Mouse (Mus musculus) hindbrain, postnatal 0 days (tissue): Measurements from ENCODE around the gene Hax1. TPM values are rescaled to one million over a fixed set of nuclear protein-coding genes. Genes with fewer than 3 reads are reported as not detected.

ENCODE experiments used
- ATAC-seq: fragments of 200-750 bp; cut with Nextera tagmentation; 2 replicates; pipeline ENCODE4 v1.8.0; 2017; ENCODE audit warnings: mild to moderate bottlenecking, moderate TSS enrichment, moderate library complexity
- DNase-seq: peaks from one replicate; pipeline ENCODE4 v3.0.0-alpha.2; 2015; ENCODE audit warnings: low spot score
- H3K27ac ChIP-seq: fragments of 300-500 bp; sonication (generic); 2 replicates; pipeline ENCODE4 v1.5.1; 2014; ENCODE audit warnings: mild to moderate bottlenecking
- H3K27me3 ChIP-seq: fragments of 300-500 bp; sonication (generic); 2 replicates; pipeline ENCODE4 v1.6.1; 2014; ENCODE audit warnings: low read length, mixed read lengths; ENCODE audit not compliant: insufficient read depth
- H3K36me3 ChIP-seq: fragments of 300-500 bp; sonication (generic); 2 replicates; pipeline ENCODE4 v1.6.1; 2014; ENCODE audit warnings: low read length, mixed read lengths; ENCODE audit not compliant: insufficient read depth
- H3K4me1 ChIP-seq: fragments of 300-500 bp; sonication (generic); 2 replicates; pipeline ENCODE4 v1.6.1; 2014; ENCODE audit warnings: antibody characterized with exemption, low read length, mixed read lengths; ENCODE audit not compliant: insufficient read depth
- H3K4me2 ChIP-seq: fragments of 300-500 bp; sonication (generic); 2 replicates; pipeline ENCODE4 v1.6.1; 2014; ENCODE audit warnings: low read depth, mild to moderate bottlenecking, low read length, moderate library complexity, mixed read lengths
- H3K4me3 ChIP-seq: fragments of 300-500 bp; sonication (generic); 2 replicates; pipeline ENCODE4 v1.5.1; 2014; ENCODE audit warnings: low read length
- H3K9ac ChIP-seq: fragments of 300-500 bp; sonication (generic); replicated peaks from 2 replicates; pipeline ENCODE4 v1.6.1; 2014; ENCODE audit warnings: mild to moderate bottlenecking, low read length, moderate library complexity, mixed read lengths
- H3K9me3 ChIP-seq: fragments of 300-500 bp; sonication (generic); 2 replicates; pipeline ENCODE4 v1.6.1; 2016; ENCODE audit warnings: low read length, mixed read lengths
- CTCF ChIP-seq: IDR thresholded peaks from 2 replicates; pipeline ENCODE4 v1.5.1; 2016; ENCODE audit warnings: antibody characterized with exemption, control low read depth, low read depth
- WGBS: fragments of 180-500 bp; shearing (Covaris S2); extraction: QIAGEN DNeasy Blood & Tissue Kit; methylation state at CpG from one replicate; pipeline ENCODE4 v1.1.7; 2014; 5-methylcytosine and 5-hydroxymethylcytosine counted together
- polyA plus RNA-seq: library from polyadenylated mRNA; unstranded; fragments of >200 nt; fragmentation: Nextera tagmentation; extraction: Ambion mirVana; gene quantifications from 2 replicates; pipeline ENCODE4 v1.2.1, GENCODE M21; 2015
- total RNA-seq: library from RNA; depleted of rRNA; stranded (reverse); fragments of >200 nt; gene quantifications from 2 replicates; pipeline ENCODE4 v1.2.3, GENCODE M21; 2014; rRNA removed

The Hax1 gene
- 41.6 and 43.7 TPM in 2 replicates for total RNA-seq
- polyA plus RNA-seq: 74.1 and 81.6 TPM in 2 replicates

DNA sequence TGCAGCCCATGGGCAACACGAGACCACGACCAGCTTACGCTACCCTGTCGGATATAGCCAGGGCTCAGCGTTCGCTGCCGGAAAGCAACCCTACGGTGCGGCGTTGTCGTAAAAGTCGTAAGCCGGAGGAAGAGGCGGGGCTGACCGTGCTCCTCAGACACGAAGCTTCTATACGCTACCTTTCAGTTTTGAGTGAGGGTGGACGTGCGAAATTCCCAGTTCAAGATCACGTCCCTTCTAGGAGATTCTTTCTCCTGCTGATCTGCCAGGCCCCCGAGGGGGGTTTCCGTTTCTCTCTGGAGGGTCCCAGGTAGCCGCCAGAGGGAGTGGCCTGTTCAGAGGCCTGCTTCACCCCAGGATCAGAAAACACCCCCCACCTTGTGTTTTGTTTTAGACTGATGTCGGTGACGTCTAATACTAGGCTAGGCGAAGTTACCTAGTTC is at the start of gene Hax1:
Hax1 (minus strand) TSS at position 169 of the 443 bp plus-strand sequence.
- under 1% methylated on average over 26 of the region's 26 CpGs for WGBS
- peaks cover 33% of the 10 kb centered on the region for H3K36me3 ChIP-seq
- H3K9ac ChIP-seq: peak within 1 kb of the TSS; percentile 75
- peak within 1 kb of the TSS; percentile 97 for H3K4me2 ChIP-seq
- peak within 1 kb of the TSS; percentile 80 for H3K27ac ChIP-seq
- H3K4me1 ChIP-seq: no peaks in the 10 kb centered on the region
- DNase-seq: peak; percentile 98
- H3K27me3 ChIP-seq: no peaks in the 10 kb centered on the region
- TF ChIP-seq CTCF: peak; percentile 30
- ATAC-seq: peak; percentile 95
- H3K9me3 ChIP-seq: no peaks in the 10 kb centered on the region
- H3K4me3 ChIP-seq: peak within 1 kb of the TSS; percentile 58

DNA sequence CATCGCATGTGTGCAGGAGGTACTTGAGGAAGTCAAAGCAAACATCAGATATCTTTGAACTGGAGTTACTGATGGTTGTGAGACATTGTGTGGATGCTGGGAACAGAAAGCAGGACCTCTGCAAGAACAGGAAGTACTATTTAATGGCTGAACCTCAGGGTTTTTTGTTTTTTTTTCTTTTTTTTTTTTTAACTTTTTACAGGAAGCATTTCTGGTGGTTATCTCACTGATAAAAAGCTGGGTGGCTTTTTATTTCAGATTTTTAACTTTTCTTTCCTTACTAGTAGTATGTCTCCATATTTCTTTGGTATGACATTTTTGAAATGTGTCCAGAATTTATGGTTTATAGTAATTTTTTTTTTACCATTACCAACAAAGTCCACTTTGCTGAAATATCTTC is 37.7 kb upstream of the Hax1 start:
- DNase-seq: no peak
- Histone ChIP-seq H3K9ac (no peak overlapping the region), H3K36me3 (peaks cover 46% of the 10 kb centered on the region), H3K9me3 (no peaks in the 10 kb centered on the region), H3K4me2 (no peak overlapping the region), H3K27me3 (no peaks in the 10 kb centered on the region), H3K4me3 (no peak overlapping the region), H3K27ac (no peak overlapping the region), H3K4me1 (no peaks in the 10 kb centered on the region)
- no peak for ATAC-seq
- TF ChIP-seq CTCF: no peak
- WGBS: 98% methylated on average over 1 of the region's 1 CpGs

DNA sequence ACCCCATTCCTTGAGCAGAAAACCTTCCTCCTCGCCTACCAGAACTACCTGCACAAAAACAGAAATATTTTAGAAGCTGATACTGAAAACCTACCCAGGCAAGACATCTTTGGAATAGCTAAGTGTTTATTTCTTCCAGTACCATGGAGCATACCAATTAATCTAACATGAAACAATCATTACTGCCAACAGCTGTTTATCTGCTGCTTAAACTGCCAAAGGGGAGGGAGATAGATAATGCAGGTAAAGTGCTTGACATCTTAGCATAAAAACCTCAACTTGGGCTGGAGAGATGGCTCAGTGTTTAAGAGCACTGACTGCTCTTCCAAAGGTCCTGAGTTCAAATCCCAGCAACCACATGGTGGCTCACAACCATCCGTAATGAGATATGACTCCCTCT is 36.1 kb upstream of the Hax1 start:
- no peaks in the 10 kb centered on the region for H3K4me1 ChIP-seq

DNA sequence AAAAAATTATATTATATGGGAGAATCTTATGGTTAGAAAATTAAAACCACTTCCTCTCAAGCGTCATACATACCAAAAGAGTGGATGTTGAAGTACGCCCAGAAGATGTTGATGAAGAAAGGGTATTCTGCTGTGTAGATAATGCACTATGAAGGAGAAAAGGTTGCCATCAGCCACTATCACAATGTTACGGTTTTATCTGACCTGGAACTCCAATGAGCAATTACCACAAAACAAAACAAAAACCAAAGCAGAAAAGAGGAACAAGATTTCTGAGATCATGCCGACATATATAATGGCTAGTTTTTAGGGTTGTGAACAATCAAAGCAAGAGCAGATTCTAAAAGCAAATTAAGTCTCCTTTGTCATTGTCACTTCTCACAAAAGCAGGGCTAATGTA is 18.0 kb upstream of the Hax1 start:
- peaks cover 81% of the 10 kb centered on the region for H3K36me3 ChIP-seq
- no peak overlapping the region for H3K4me2 ChIP-seq
- ATAC-seq (no peak), DNase-seq (no peak)
- no peaks in the 10 kb centered on the region for H3K9me3 ChIP-seq
- no peaks in the 10 kb centered on the region for H3K4me1 ChIP-seq
- no peaks in the 10 kb centered on the region for H3K27me3 ChIP-seq
- no peak overlapping the region for H3K9ac ChIP-seq
- 91% methylated on average over 4 of the region's 4 CpGs for WGBS
- no peak overlapping the region for H3K27ac ChIP-seq
- TF ChIP-seq CTCF: no peak
- H3K4me3 ChIP-seq: no peak overlapping the region

More for the DNA sequence above, 36.1 kb upstream of the Hax1 start:
- ATAC-seq (no peak), DNase-seq (no peak)
- Histone ChIP-seq H3K9ac (no peak overlapping the region), H3K9me3 (no peaks in the 10 kb centered on the region), H3K27me3 (no peaks in the 10 kb centered on the region), H3K4me2 (no peak overlapping the region), H3K27ac (no peak overlapping the region), H3K36me3 (peaks cover 50% of the 10 kb centered on the region), H3K4me3 (no peak overlapping the region)
- no peak for TF ChIP-seq CTCF
- WGBS: 88% methylated on average over 2 of the region's 2 CpGs

DNA sequence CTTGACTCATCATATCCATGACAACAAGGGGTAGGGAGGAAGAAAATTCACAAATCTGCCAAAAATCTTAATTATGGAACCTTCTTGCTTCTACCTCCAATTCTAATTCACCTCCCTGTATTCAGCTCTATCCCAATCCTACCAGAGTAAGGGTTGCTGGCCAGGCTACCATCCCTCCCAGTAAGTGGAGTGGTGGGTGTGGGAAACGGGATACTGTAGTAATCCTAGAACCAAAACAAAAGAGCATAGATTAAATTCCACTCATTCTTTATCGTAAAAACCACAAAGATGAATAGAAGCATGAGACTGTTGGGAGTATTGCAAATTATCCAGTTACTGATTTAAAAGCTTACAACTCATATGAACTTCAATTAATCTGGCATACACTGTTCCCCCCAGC is 11.7 kb upstream of the Hax1 start:
- H3K27me3 ChIP-seq: no peaks in the 10 kb centered on the region
- no peak for ATAC-seq

DNA sequence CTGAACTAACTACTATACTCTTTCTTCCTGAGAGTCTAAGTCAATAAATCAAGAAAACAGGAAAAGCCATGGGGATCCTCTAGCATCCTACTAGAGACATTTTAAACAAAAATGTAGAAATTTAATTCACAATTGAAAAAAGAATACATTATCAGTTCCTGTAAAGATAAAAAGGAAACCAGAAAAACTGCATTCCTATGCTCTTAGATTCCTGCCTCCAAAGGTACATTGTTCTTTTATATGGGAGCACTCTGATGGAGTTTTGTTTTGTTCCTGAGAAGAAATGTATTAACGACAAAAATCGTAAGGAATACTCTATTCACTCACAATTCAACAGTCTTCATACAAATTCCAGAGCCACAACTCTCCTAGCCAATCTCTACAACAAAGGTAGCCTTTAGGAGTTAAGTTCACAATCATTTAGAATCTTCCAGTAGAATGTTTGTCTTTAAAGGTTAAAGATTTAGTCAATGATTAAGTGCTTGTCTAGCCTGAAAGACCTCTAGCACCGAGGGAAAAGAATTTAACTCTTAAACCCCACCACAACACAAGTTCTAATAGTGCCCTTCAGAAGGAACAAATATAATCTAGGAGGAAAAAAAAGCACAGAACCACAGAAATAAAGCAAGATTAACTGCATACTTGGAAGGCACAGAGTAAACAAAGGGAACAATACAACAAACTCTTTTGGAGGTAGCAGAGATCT is 5.7 kb upstream of the Hax1 start:
- Histone ChIP-seq H3K9me3 (no peaks in the 10 kb centered on the region), H3K4me2 (no peak overlapping the region), H3K27ac (no peak overlapping the region), H3K27me3 (no peaks in the 10 kb centered on the region), H3K4me3 (no peak overlapping the region), H3K9ac (no peak overlapping the region), H3K36me3 (peaks cover 60% of the 10 kb centered on the region), H3K4me1 (no peaks in the 10 kb centered on the region)
- WGBS: 72% methylated on average over 3 of the region's 3 CpGs
- ATAC-seq: no peak
- no peak for DNase-seq
- TF ChIP-seq CTCF: no peak

More for the DNA sequence above, 11.7 kb upstream of the Hax1 start:
- Histone ChIP-seq H3K36me3 (peaks cover 86% of the 10 kb centered on the region), H3K4me2 (no peak overlapping the region), H3K9me3 (no peaks in the 10 kb centered on the region), H3K9ac (no peak overlapping the region), H3K4me1 (no peaks in the 10 kb centered on the region), H3K4me3 (no peak overlapping the region), H3K27ac (no peak overlapping the region)
- 88% methylated on average over 2 of the region's 2 CpGs for whole genome bisulfite sequencing
- TF ChIP-seq CTCF: no peak
- no peak for DNase-seq

DNA sequence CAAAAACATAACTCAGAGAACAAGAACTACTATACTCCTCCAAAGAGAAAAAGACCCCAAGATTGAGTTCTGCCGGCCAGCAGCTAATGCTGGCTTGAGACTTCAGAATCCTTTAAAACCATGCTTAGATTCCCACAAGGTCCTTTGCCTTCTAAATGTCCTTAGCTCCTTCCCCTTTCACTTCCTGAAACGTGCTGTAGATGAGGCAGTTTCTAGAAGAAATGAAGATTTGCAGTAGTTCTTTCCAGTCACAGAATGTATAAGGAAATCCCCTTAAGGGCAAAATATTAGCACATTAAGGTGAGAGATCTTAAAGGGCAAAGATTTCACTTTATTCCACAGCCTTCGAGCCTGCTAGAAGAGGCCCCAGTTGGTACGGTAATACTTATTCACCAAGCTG is 1.2 kb upstream of the Hax1 start:
- no peak for ATAC-seq
- H3K36me3 ChIP-seq: peaks cover 32% of the 10 kb centered on the region

More for the DNA sequence above, 1.2 kb upstream of the Hax1 start:
- TF ChIP-seq CTCF: no peak
- no peak overlapping the region for H3K4me2 ChIP-seq
- no peaks in the 10 kb centered on the region for H3K9me3 ChIP-seq
- H3K27me3 ChIP-seq: no peaks in the 10 kb centered on the region
- no peak overlapping the region for H3K9ac ChIP-seq
- no peak for DNase-seq
- no peak overlapping the region for H3K27ac ChIP-seq
- WGBS: 89% methylated on average over 4 of the region's 4 CpGs
- no peak overlapping the region for H3K4me3 ChIP-seq
- H3K4me1 ChIP-seq: no peaks in the 10 kb centered on the region
